Mouse (Mus musculus) adrenal gland (tissue): ENCODE data around the gene Tctex1d1.

Source experiments
- intact Hi-C: fragments of 180-260 bp; cut with DNase I; formaldehyde crosslinking; loops from one replicate; pipeline ENCODE4 v1.15.1; 2025

The Tctex1d1 gene

DNA sequence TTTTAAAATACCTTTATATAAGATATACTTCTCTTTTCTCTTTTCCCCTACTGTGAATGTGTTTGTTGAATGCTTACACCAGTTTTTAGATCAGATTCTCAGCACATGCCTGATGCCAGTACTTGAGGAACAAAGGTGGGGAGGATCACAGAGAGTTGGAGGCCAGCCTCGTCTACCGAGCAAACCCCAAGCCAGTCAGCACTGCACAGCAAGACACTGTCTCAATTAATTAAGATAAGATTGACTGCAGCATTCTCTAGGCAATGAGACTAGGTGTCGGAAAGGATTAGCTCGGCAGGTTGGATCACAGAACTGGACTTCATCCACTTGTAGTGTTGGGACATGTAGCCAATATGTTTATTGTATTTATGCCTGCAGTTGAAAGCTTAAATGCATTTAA is 8.9 kb downstream of the Tctex1d1 start:
- intact Hi-C loops: loop anchor here (5.0 kb wide), 2 partner anchors 160 to 360 kb away; no protein-coding TSS in a partner anchor

DNA sequence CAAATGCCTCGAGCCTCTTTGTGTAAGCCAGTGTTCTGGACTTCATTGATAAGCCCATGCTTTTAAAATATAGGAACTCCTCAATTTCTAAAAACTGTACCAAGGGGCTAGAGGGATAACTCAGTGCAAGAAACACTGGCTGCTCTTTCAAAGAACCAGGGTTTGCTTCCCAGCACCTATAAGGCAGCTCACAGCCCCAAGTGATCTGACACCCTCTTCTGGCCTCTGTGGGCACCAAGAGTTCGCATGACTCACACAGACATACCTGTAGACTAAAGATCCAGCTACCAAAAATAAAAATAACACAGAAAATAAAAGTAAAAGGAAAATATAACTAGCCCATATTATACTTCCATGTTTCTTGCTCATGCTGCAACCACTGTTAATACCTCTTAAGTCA is 9.3 kb downstream of the Tctex1d1 start:
- intact Hi-C loops: loop anchor here (5.0 kb wide), 2 partner anchors 160 to 360 kb away; no protein-coding TSS in a partner anchor

DNA sequence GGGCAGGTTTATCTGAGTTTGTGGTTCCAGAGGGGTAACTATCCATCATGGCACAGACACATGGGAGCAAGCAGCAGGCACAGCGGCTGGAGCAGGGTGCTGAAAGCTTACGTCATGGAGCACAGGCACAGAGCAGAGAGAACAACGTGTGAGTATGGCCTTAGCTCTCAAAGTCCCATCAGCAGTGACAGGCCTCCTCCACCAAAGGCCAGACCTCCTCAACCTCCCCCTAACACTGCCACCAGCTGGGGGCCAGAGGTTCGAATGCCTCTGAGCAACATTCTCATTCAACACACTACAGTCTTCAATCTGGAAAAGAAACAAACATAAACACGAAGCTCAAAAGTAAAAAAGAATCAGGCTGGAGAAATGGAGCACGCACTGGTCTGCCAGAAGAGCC is 10.1 kb downstream of the Tctex1d1 start:
- intact Hi-C loops: loop anchor here (5.0 kb wide), 2 partner anchors 159 to 359 kb away; no protein-coding TSS in a partner anchor

DNA sequence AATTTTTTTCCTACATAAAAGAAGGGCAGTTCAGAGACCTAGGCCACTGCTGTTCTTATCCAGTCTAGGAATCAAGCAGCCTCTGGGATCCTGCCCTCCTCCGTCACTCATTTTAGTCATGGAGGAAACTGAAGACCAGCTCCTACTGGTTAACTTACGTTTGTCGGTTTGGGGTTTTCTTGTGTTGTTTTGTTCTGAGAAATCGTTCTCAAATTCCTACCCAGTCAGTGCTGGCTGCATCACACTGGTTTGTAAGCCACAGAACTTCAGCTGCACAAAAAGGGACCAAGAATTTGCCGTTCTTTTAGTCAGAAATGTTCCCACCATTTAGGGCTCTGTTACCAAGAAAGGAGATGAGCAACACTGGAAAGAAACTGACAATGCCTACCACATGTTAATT is 11.0 kb downstream of the Tctex1d1 start:
- intact Hi-C loops: loop anchor here (5.0 kb wide), 2 partner anchors 158 to 358 kb away; no protein-coding TSS in a partner anchor

DNA sequence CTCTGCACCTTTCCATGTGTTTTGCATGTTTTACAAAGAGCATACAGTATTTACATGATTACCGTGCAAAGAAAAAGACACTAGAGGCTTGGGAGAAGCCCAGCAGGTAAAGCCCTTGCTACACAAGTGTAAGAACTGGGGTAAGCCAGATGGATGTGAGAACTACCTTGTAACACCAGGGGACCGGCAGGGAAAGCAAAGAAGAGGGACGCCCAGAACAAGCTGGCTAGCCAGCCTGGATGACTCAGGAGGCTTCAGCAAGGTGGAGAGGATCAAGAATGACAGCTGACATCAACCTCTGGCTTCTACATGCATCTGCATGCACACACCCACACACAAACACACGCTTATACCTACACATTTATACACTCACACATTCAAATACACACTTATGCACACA is 11.6 kb downstream of the Tctex1d1 start:
- intact Hi-C loops: no loop called here

DNA sequence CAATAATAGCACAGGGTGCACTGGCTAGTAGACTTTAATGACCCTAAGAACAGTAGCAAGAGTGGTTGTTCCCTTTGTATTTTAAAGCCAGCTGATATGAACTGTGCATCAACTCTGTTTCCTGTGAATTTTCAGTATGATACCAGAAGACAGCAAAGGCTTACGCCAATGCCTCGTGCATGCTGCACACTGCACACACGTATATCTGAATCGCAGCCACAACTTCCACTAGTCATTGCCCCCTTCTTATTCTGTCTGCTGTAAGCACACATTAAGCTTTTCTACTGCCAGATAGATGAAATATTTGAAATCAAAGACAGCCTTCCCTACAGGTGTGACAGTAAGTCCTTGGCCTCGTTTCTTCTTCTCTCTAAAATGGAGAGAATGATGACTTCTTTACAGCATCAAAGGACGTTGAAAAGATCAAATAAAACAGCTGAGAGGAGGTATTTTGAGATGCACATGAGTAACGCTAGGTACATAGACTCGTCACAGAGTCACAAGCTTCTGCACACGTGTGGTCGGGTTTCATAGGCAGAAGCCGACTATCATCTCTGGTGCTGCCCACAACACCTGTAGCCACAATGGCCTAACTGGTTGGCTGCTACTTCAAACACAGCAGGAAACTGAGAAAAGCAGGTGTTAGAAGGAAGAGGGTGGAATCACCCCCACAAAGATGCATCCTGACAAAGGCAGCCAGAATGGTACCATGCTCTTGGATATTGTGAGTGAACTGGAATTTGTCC is 12.4 kb downstream of the Tctex1d1 start:
- intact Hi-C loops: no loop called here

DNA sequence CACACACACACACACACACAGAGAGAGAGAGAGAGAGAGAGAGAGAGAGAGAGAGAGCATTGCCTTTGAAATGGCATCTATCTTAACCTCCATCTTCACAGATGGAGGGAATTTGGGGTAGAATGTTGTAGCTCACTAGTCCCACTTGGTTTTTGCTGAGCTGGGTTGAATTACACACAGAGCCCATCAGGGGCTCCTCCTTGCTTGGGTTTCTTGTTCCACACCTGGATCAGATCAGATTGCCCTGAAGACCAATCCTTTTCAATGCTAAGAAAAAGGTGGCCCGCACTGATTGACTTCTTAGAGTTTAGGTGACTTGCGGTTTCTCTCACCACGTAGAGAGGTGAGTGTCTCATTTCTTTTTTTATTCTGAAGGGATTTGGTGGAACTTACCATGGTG is 13.3 kb downstream of the Tctex1d1 start:
- intact Hi-C loops: no loop called here

DNA sequence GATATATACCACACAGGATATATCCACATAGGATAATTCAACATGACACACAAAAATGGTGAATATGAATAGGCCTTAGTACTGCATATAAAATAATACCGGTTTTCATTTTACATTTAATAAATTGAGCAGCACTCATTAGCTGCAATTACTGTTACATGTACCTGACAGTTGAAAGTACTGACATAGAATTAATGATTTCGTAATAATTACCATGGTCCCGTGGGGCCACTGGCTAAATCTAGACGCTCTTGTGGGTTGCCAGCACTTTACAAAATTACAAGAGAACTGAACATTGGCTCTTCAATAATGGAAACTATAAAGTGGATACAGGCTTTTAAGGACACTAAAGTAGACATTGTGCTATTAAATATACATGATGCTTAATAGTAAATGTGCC is 26.3 kb downstream of the Tctex1d1 start:
- intact Hi-C loops: no loop called here

DNA sequence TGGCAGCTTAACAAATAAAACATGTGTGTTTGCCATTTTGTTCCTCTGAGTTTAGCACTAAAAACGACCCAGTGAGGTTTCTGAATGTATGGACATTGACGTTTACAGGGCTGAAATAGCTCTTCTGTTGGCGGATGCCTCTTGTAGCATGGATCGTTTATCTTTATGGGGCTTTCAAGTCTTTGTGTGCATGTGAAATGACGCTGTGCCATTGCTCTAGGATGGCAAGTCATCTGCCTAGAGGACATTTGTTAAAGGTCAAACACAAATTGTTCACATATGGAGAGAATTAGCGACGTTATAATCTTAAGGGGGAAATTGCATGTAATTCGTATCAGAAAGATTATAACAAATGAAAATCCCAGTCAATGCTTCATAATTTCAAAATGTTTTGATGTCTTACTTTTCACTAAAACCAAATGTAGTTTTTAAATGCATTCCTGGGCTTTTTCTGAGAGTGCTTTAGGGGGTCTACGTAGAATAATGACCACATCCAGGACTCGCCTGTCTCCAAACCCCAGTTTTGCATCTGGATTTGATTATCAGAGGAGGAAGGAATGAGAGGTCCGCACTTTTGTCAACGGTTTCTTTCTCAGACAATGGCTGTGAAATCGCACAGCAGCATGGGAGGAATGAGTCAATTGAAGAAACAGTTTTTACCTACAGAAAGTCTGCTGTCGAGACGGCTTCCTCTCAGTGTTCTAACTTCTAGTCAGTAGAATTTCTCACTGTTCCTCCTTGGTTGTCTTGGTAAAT is 27.0 kb downstream of the Tctex1d1 start:
- intact Hi-C loops: no loop called here

DNA sequence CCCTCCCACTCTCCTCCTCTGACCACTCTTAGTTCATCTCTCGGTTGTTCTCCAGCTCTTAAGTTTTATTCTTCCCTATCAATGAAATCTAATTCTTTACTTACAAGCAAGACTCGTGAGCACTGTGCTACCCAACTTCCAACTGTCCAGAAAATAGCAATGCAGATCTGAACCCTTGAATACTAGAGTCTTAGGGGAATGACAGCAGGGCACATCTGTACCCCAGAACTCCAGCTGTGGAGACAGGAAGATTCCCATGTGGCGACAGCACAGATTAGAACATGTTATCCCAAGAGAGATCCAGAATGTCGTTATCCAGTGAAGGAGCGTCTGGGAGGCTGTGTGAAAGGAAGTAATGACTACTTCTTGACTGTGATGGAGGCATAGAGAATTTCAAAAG is 27.9 kb downstream of the Tctex1d1 start:
- intact Hi-C loops: no loop called here

DNA sequence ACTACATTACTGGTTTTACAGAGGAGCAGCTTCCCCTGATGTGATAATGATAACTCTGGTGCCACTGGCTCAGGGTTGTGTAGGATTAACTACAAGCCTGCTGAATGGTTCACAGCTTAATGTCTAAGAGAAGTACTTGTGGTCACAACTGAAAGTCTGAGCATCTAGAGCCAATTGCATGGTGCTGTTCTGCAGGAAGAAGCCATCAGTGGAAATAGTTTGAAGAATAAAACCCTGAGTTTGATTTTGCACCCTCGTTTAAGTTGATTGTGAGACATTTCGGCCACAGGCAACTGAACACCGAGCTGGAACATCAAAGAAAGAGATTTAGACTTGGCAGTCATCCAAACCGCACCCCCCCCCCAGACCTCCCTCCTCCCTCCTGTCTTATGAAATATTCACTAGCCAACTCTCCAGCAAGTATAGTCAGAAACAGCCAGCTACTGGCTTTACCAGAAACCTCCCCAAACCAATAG is 28.6 kb downstream of the Tctex1d1 start:
- intact Hi-C loops: no loop called here

DNA sequence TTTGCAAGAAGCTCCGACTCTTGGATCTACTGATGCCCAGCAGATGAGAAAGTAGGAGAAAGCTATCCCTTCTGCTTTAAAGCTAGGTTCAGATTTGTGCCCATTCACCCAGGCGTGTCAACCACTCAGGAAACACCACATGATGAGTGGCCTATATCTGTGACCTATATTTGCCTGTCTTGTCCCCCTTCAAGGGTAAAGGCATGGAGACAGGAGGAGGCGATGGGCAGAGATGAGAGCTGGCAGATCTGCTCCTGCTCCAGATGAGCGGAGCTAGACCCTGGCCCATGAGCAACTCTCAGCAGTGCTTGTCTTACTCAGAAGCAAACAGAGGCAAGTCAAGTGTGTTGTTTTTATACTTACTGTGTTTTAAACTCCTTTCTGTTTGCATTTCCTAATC is 32.3 kb downstream of the Tctex1d1 start:
- intact Hi-C loops: no loop called here

DNA sequence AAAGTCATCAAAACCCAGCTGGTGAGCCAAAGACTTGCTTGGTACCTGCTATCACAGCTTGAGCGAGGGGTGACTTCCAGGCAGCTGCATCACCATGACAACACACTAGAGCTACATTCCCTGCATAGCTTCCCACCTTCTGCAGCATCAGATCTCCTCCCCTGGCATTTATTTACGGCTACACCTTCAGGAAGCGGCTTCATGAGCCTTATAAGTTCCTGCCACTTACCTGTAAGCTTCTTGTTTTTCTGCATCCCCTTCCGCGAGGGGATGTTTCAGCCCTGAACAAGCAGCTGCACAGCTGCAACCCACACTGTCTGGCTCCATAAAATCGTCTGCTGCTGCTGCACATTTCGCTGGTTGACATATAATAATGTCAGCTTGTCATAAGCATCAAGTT is 33.4 kb downstream of the Tctex1d1 start:
- intact Hi-C loops: no loop called here

DNA sequence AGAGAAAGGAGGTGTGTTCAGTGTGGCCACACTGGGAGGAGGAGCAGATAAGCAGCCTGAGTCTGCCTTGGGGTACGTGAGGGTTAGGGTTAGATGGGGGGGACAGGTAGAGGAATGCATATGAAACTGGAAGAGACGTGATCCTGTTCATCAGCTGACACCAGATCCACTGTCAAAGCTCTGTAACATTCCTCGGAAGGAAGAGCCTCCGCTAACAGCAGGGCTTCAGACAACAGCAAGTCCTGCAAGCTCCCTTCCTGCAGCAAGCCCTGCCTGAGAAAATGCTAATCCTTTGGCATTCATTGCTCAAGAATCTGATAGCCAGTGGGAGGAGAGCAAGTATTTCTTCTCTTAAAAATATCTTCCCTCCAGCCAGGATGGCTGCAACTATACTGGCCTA is 35.1 kb downstream of the Tctex1d1 start:
- intact Hi-C loops: no loop called here

DNA sequence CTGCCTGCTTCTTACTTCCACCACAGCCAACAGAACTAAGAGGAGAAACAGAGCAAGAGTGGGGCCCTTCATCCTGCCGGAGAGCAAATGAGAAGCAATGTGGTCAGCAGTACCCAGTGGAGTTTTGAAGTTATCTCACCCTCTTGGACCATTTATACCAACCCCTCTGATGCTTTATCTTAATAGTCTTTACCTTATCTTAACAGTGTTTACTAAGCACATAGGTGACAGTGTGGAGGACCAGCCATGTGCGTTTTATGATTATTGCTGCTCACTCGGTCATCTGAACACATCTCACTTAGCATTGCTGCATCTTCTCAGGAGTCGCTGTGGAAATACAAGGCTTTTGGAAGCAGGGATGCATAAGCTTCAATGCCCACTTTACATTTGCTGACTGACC is 48.2 kb downstream of the Tctex1d1 start, which contains the start of gene Insl5:
Insl5 (minus strand) TSS at position 222 of the 400 bp plus-strand sequence.
- intact Hi-C loops: no loop called here

DNA sequence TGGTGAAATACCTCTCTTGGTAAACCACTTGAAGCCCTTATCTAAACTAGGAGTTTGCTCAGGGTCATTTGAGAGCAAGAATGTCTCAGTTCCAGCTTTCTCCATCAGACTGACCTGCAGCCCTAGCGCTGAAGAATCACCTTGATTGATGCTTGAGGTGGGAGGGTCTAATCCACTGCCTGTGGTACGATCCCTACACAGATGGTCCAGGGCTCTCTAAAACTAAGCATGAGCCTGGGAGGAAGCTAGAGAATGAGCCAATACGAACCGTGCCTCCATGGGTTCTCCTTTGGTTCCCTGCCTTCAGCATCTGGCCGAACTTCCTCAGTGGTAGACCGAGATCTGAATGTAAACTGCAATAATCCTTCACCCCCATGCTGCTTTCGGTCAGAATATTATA is 49.3 kb downstream of the Tctex1d1 start:
- intact Hi-C loops: no loop called here

DNA sequence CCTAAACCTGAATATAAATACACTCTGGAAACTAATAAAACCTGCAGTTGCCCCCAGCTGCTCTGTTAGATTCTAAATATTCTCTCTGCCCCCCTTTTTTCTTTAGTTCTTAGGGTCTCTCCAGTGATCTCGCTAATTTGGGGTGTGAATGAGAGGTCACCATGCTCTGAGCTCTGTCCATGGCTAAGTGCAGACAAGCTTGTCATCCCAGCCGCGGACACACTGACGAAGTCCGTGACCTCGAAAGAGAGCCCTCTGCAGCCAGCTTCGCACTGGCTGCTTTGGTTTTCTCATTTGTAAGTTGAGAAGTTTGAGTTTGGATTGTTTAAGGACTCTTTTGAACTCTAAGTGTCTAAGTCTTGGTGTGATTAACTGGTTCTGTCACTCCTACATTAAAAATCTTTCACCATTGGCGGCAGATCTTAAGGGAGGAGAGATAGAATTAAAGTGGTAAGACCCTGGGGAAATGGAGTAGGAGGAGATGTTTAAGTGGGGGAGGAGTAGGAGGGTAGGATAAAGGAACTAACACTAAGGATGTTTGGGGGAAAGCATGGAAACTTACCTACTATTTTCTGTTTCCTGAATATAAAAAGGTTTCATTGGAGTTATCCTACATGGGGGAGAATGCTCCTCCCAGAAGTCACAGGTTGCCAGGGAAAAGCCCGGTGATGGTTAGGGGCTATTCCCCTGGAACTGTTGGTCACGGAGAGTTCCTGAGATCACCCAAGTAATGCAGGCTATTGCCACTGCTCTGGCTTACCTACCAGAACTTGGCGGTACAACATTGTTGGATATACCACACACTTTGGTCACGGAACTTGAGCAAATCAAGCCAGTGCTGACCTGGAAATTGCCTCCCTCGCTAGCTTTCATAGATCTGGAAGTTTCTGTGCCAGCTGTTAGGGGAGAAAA is 50.0 kb downstream of the Tctex1d1 start:
- intact Hi-C loops: no loop called here

DNA sequence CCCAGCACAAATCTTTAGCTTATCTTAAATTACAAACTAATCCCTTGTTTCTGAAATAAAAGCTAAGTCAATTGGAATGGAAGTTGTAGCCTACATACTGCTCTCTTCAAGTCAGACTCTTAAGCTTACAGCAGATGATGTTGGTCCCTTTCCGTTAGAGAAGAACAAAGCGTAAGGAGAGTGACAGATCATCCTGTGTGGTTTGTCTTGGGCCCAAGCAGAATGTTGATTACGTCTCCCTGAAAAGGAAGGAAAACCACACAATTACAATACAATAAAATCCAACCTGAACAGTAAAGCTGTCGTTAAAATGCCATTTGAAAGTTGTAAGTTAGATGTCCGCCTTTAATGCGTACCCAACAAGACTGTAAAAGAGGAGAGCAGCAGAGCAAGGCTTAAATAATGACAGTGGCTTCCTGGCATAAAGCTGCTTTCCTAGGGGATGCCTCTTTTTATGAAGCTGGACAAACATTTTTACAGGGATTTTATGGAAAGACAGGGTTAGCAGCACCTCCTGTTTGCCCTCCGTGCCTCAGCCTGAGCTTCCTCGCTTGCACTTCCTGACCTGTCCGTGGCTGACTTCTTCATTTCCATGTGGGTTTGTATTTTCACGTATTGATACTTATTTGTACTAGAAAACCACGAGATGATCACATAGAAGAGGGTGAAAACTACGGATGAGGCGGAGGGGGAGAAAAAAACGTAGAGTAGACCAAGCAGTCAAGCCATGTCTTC is 60.9 kb downstream of the Tctex1d1 start:
- intact Hi-C loops: no loop called here

DNA sequence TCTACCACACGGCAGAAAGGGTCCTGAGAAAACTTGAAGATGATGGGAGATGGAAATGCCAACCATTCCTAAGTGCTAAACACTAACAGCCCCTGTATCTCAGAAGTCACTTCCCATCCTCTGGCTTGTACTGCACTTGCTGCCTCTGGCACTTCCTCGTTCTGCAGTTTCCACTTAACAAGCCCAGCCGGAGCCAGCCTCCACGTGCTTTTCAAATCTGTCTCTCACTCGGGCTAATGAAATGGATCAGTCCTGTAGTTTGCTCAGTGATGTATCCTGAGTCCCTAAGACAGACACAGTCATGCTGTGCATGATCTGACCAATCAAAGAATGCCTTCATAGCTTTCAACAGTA is 61.4 kb downstream of the Tctex1d1 start:
- intact Hi-C loops: no loop called here

DNA sequence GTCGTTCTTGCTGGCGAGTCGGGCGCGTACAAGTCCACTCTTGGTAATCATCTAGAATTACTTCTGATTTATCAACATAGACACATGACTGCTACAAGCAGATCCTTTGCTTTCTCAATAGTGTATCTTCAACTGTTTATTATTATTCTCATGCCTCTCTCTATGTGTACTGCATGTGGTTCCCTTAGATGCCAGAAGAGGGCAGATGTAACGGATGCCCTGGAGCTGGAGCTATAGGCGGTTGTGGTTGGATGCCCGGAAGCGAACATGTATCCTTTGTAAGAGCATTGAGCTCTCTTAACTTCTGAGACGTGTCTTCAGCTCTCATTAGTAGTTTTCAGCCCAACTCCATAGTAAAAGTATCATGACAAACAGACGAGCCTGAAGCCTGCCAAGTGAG is 64.6 kb downstream of the Tctex1d1 start:
- intact Hi-C loops: no loop called here

DNA sequence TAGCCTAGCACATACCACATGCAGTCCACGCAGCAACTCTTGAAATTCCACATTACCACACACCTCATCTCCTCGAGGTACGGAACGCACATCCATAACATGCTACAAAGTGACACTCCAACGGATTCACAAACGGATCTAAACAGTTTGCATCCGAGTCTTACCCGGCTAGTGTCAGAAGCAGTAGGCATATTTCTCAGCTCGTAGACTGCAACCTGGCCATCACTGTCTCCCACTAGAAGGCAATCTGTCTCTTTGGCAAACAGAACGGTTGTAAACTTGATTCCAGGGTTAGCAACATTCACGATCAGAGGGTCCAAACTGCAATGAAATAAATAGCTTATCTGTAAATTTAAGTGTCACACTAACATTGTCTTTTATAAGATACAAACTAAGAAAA is 69.6 kb downstream of the Tctex1d1 start:
- intact Hi-C loops: no loop called here
